Mouse (Mus musculus) intestine, embryonic 16.5 days (tissue): Measurements from ENCODE around the gene Rapgef4. TPM values are rescaled to one million over a fixed set of nuclear protein-coding genes. Genes with fewer than 3 reads are reported as not detected.

Source experiments
- ATAC-seq: fragments of 200-750 bp; cut with Nextera tagmentation; 2 replicates; pipeline ENCODE4 v1.8.0; 2017; ENCODE audit warnings: moderate TSS enrichment, moderate library complexity
- H3K27ac ChIP-seq: fragments of 300-500 bp; sonication (generic); 2 replicates; pipeline ENCODE4 v1.5.1; 2014; ENCODE audit warnings: mild to moderate bottlenecking, low read length
- H3K27me3 ChIP-seq: fragments of 300-500 bp; sonication (generic); replicated peaks from 2 replicates; pipeline ENCODE4 v1.6.1; 2014; ENCODE audit warnings: low read length, control low read depth, mixed read lengths; ENCODE audit not compliant: control insufficient read depth, insufficient read depth
- H3K36me3 ChIP-seq: fragments of 300-500 bp; sonication (generic); 2 replicates; pipeline ENCODE4 v1.6.1; 2014; ENCODE audit warnings: low read length, control low read depth; ENCODE audit not compliant: control insufficient read depth, insufficient read depth
- H3K4me1 ChIP-seq: fragments of 300-500 bp; sonication (generic); 2 replicates; pipeline ENCODE4 v1.6.1; 2014; ENCODE audit warnings: low read length, control low read depth, mixed read lengths; ENCODE audit not compliant: control insufficient read depth, insufficient read depth
- H3K4me2 ChIP-seq: fragments of 300-500 bp; sonication (generic); 2 replicates; pipeline ENCODE4 v1.6.1; 2014; ENCODE audit warnings: low read depth, low read length, control low read depth
- H3K4me3 ChIP-seq: fragments of 300-500 bp; sonication (generic); 2 replicates; pipeline ENCODE4 v1.5.1; 2014; ENCODE audit warnings: mild to moderate bottlenecking, low read length
- H3K9ac ChIP-seq: fragments of 300-500 bp; sonication (generic); 2 replicates; pipeline ENCODE4 v1.6.1; 2014; ENCODE audit warnings: low read depth, low read length
- H3K9me3 ChIP-seq: fragments of 300-500 bp; sonication (generic); 2 replicates; pipeline ENCODE4 v1.6.1; 2016; ENCODE audit warnings: low read length, control low read depth; ENCODE audit not compliant: control insufficient read depth
- WGBS: fragments of 180-500 bp; shearing (Covaris S2); extraction: QIAGEN DNeasy Blood & Tissue Kit; methylation state at CpG from one replicate; pipeline ENCODE4 v1.1.7; 2014; 5-methylcytosine and 5-hydroxymethylcytosine counted together
- polyA plus RNA-seq: library from polyadenylated mRNA; unstranded; fragments of >200 nt; fragmentation: Nextera tagmentation; extraction: Ambion mirVana; gene quantifications from 2 replicates; pipeline ENCODE4 v1.2.1, GENCODE M21; 2015

The Rapgef4 gene
- polyA plus RNA-seq: 1.9 and 2.8 TPM in 2 replicates

DNA sequence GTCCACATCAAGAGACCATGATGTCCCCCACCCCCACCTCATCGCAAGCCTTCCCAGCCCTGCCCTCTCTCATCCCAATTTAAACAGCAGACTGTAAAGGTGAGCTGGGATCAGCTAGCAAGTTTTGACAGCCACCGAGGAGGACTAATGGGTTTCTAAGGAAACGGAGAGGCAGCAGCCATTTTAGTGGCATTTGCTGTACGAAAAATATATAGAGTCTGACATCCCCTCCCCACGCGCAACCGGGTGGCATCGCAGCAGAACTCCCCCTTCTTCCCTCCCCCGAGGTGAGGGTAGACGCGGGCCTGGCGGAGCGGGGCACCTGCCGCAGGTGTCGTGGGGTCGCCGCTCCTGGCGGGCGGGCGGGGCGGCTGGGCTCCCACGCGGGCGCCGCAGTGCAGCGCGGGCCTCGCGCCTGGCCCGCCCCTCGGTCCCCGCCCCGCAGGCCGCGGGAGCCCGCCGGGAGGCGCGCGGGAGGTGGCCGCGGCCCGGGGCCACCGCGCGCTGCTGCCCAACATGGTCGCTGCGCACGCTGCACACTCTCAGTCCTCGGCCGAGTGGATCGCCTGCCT is at the start of gene Rapgef4:
Gene Rapgef4, plus strand, starts transcription at position 470 of the 572 bp plus-strand sequence.
- WGBS: 2% methylated on average over 45 of the region's 52 CpGs
- Histone ChIP-seq H3K4me2 (peak within 1 kb of the TSS; percentile 98), H3K27ac (no peak within 1 kb of the TSS), H3K9me3 (no peaks in the 10 kb centered on the region), H3K4me3 (peak within 1 kb of the TSS; percentile 63), H3K4me1 (no peaks in the 10 kb centered on the region), H3K9ac (peak within 1 kb of the TSS; percentile 72), H3K27me3 (no peaks in the 10 kb centered on the region; the same call in 1 of the 2 replicates), H3K36me3 (no peaks in the 10 kb centered on the region)
- ATAC-seq: peak; percentile 72

DNA sequence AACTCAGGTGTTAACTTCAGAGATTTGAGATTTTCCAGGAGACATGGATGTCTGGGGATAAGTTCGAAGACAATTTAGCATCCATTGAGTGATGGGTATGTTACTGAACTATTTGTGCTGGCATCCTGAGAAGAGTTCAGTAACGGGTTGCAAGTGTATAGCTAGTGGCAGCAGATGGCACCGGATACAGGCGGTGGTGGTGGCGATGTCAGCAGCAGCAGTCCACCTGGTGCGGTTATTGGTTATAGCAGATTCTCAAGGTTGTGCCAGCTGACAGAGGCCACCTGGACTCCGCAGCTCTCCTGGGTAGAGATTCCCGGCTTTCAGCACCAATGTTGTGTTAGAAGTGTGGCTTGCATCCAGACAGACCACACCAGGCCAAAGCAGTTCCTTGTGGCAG is 47.0 kb upstream of the Rapgef4 start:
- no peaks in the 10 kb centered on the region for H3K9me3 ChIP-seq
- no peak for ATAC-seq

DNA sequence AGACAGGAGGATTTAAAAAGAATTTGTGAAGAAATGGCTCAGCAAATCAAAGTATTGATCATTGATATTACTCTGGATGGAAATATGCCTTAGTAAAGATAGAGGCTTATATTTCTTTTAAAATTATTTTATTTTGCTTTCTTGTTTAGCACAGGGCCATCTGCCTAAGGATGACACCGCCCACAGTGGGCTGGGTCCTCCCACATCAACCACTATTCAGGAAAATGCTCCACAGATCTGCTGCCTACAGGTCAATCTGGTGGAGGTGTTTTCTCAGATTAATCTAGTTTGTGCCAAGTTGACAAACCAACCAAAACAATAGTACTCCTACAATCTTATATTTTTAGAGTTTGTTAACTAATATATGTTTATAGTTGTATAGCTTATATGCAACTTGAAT is 44.3 kb upstream of the Rapgef4 start:
- Histone ChIP-seq H3K4me2 (no peak overlapping the region), H3K4me3 (no peak overlapping the region), H3K27ac (no peak overlapping the region), H3K36me3 (no peaks in the 10 kb centered on the region), H3K9ac (no peak overlapping the region), H3K9me3 (no peaks in the 10 kb centered on the region), H3K27me3 (no peaks in the 10 kb centered on the region), H3K4me1 (no peaks in the 10 kb centered on the region)
- ATAC-seq: no peak
- 92% methylated on average over 1 of the region's 1 CpGs for WGBS

More for the DNA sequence above, 47.0 kb upstream of the Rapgef4 start:
- 89% methylated on average over 8 of the region's 8 CpGs for WGBS
- Histone ChIP-seq H3K4me1 (no peaks in the 10 kb centered on the region), H3K27me3 (no peaks in the 10 kb centered on the region), H3K36me3 (no peaks in the 10 kb centered on the region), H3K4me3 (no peak overlapping the region), H3K27ac (no peak overlapping the region), H3K4me2 (no peak overlapping the region), H3K9ac (no peak overlapping the region)

DNA sequence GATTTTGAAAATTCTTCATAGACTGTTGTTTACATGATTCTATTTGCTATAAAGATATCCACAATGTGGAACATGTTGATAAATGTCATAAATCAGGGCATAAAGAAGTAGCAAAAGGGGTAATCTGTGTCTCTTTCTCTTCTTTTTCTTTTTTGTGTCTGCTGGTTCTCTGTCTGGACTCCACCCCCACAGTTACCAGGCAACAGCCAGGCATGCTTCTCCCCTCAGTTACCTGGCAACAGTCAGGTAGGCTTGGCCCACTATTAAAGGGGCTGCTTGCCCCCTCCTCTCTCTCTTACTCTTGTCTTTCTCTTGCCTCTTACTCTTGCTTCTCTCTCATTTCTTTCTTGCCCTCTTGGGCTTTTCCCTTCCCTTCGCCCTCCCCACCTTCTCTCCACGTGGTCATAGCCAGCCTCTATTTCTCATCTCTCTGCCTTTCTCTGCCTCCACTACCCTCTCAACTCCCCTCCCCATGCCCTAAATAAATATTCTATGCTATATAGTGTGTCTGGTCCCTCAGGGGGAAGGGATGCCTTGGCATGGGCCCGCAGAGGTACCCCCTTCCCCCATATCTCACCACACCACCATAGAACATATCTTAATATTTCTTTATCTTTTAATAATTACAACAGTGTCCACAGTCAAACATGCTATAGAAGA is 43.3 kb upstream of the Rapgef4 start:
- Histone ChIP-seq H3K9me3 (no peaks in the 10 kb centered on the region), H3K9ac (no peak overlapping the region), H3K4me2 (no peak overlapping the region), H3K4me3 (no peak overlapping the region), H3K27ac (no peak overlapping the region), H3K27me3 (no peaks in the 10 kb centered on the region), H3K36me3 (no peaks in the 10 kb centered on the region), H3K4me1 (no peaks in the 10 kb centered on the region)
- 78% methylated on average over 3 of the region's 3 CpGs for WGBS
- no peak for ATAC-seq

DNA sequence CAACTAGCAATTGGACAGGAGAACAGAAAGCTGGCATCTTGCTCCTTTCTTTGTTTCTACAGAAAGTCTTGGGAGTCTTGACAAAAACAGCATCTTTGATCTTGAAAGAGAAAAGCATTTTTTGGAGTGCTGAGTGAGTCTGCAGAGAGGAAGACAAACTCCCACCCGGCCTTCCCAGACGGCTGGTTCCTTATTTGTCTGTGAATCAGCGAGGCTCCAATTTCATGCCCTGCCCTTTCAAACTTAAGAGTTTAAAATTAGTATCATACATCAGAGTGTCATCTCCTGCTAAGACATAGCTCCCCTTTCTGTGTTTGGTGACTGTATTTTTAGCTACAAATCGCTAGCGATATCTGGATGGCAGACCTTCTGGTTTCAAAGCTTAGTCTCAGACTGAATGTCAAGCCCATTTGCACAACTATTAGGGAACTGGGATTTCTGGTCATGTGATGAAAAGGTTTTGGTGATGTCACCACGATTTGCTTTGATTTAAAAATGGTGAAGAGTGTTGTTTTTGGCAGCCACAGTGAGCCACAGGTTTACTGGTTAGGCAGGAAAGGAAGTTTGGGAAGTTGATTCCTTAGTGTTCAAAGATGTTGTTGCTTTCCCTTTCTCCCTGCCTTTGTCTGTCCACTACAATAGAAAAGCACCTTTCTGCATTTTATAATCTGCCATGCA is 42.2 kb upstream of the Rapgef4 start:
- H3K27me3 ChIP-seq: no peaks in the 10 kb centered on the region
- ATAC-seq: no peak
- H3K27ac ChIP-seq: no peak overlapping the region

DNA sequence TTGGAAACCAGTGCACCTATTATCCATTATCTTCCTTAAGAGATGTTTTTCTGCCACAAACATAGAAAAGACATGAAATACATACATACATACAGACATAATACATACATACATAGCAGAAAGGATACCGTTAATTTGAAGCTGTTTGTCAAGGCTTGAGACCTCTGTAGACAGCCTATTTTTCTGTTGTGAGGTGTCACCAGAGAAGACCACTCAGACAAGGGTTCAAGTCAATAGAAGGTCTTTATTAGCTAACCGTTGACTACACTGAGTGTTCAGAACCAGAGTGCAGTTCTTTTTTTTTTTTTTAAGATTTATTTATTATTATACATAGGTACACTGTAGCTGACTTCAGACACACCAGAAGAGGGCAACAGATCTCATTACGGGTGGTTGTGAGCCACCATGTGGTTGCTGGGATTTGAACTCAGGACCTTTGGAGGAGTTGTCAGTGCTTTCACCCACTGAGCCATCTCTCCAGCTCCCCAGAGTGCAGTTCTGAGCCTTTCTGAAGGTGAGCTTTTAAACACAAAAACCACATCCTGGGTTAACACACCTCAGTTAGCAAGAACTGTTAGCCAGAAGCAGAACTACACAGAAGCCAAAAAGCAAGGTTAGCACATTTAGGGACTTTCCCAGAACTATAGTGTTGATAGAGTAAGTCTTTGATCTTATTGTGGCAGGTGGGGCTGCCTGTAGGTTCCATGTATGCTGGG is 39.9 kb upstream of the Rapgef4 start:
- no peak overlapping the region for H3K27ac ChIP-seq
- no peaks in the 10 kb centered on the region for H3K4me1 ChIP-seq
- no peak for ATAC-seq
- no peaks in the 10 kb centered on the region for H3K27me3 ChIP-seq
- 94% methylated on average over 3 of the region's 3 CpGs for WGBS
- no peaks in the 10 kb centered on the region for H3K36me3 ChIP-seq
- H3K9me3 ChIP-seq: no peaks in the 10 kb centered on the region
- no peak overlapping the region for H3K4me2 ChIP-seq
- no peak overlapping the region for H3K4me3 ChIP-seq
- no peak overlapping the region for H3K9ac ChIP-seq

More for the DNA sequence above, 42.2 kb upstream of the Rapgef4 start:
- Histone ChIP-seq H3K9me3 (no peaks in the 10 kb centered on the region), H3K4me1 (no peaks in the 10 kb centered on the region), H3K4me3 (no peak overlapping the region), H3K4me2 (no peak overlapping the region), H3K9ac (no peak overlapping the region), H3K36me3 (no peaks in the 10 kb centered on the region)
- 53% methylated on average over 6 of the region's 6 CpGs for WGBS

DNA sequence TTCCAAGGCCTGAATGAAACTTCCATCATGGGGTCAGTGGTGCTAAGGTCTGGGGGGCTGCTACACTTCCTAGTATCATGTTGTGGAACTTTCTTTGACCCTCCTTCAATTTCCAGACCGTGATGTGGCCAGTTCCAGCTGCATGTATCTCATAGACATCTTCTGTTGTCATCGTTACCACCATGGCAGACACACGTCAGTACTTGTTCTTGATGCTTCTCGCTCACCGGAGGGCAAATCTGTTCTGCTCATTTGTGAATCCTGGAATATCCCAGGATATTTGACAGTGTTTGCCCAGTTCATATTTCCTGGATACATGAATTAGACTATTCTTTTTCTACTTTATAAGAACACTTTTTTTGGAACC is 39.3 kb upstream of the Rapgef4 start:
- WGBS: 91% methylated on average over 5 of the region's 5 CpGs
- no peak for ATAC-seq
- Histone ChIP-seq H3K9ac (no peak overlapping the region), H3K27ac (no peak overlapping the region), H3K27me3 (no peaks in the 10 kb centered on the region), H3K4me3 (no peak overlapping the region), H3K4me2 (no peak overlapping the region), H3K36me3 (no peaks in the 10 kb centered on the region), H3K4me1 (no peaks in the 10 kb centered on the region), H3K9me3 (no peaks in the 10 kb centered on the region)

DNA sequence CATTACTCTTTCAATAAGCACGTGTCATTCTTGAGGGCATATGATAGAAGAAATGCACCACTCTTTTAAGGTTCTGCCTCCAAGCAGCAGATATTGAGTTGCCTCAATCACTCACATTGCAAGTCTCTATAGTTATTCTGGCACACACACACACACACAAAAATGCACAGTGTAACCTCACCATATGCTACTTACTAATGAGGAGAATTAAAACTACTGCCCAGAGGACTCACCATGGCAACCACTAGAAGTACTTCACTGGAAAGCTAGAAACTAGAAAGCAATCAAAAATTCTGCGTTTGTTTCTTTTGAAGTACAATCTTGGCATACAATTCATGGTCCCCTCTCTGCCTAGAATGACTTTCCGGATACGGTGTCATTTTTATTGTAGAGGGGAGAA is 29.8 kb upstream of the Rapgef4 start:
- H3K4me2 ChIP-seq: no peak overlapping the region
- H3K27ac ChIP-seq: no peak overlapping the region
- no peaks in the 10 kb centered on the region for H3K9me3 ChIP-seq
- H3K27me3 ChIP-seq: no peaks in the 10 kb centered on the region
- WGBS: 81% methylated on average over 4 of the region's 4 CpGs
- H3K4me3 ChIP-seq: no peak overlapping the region
- no peak for ATAC-seq
- H3K4me1 ChIP-seq: no peaks in the 10 kb centered on the region
- H3K9ac ChIP-seq: no peak overlapping the region
- H3K36me3 ChIP-seq: no peaks in the 10 kb centered on the region

DNA sequence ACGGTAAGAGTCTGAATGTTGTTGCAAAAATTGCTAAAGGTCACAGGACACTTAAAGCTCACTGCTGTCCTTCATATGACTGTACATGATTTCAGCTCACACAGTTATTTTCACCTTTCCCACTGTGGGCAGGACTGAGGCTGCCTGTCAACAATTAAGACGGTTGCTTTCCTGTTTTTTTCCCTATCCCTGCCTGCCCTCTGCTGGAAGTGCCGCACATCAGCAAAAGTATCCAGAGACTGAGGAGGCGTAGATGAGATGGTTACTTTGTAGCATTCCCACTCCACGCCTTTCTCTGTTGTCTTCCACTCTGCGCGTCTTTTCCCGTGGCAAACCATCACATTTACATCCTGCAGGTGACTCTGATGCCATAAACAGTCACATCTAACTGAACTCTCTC is 25.4 kb upstream of the Rapgef4 start:
- Histone ChIP-seq H3K9ac (no peak overlapping the region), H3K4me1 (no peaks in the 10 kb centered on the region), H3K9me3 (no peaks in the 10 kb centered on the region), H3K36me3 (no peaks in the 10 kb centered on the region), H3K27me3 (no peaks in the 10 kb centered on the region), H3K27ac (no peak overlapping the region), H3K4me3 (no peak overlapping the region), H3K4me2 (no peak overlapping the region)
- ATAC-seq: no peak
- 20% methylated on average over 8 of the region's 8 CpGs for WGBS
